Mouse (Mus musculus): ENCODE data around the gene Nap1l4. TPM values are rescaled to one million over a fixed set of nuclear protein-coding genes. Genes with fewer than 3 reads are reported as not detected.
A peak's percentile ranks its signal among the peaks of the same experiment; 100 is the strongest.

Nap1l4 gene
- polyA plus RNA-seq (2014; fragmentation: Nextera tagmentation; extraction: Ambion mirVana), result 107 and 113 TPM in 2 replicates

- no peaks in the 10 kb centered on the region for H3K27me3 ChIP-seq (replicated peaks; ENCODE audit: control insufficient read depth, insufficient read depth, low read length)
- H3K4me2 ChIP-seq (ENCODE audit: low read depth, low read length), result peak within 1 kb of the TSS; percentile 90
- H3K4me1 ChIP-seq (ENCODE audit: control insufficient read depth, insufficient read depth, low read length), result peaks cover 14% of the 10 kb centered on the region
- H3K9me3 ChIP-seq (ENCODE audit: control insufficient read depth, low read length), result no peaks in the 10 kb centered on the region
- peak; percentile 100 for DNase-seq (ENCODE audit: low spot score)
- H3K4me3 ChIP-seq (ENCODE audit: low read depth, low read length), result peak within 1 kb of the TSS; percentile 80
- H3K9ac ChIP-seq (ENCODE audit: low read depth, low read length), result peak within 1 kb of the TSS; percentile 95
- peak within 1 kb of the TSS; percentile 93 for H3K27ac ChIP-seq (replicated peaks; ENCODE audit: low read depth, low read length)
- 2% methylated on average over 38 of the region's 43 CpGs for WGBS
- peak; percentile 99 for ATAC-seq (ENCODE audit: low read depth)
- peaks cover 7% of the 10 kb centered on the region; the same call in 1 of the 2 replicates for H3K36me3 ChIP-seq (ENCODE audit: control insufficient read depth, insufficient read depth, low read length)
Observed at GRCm38 (mm10) chr7:143548976-143549457, at the start of gene Nap1l4. Gene Nap1l4 (minus strand): TSS chr7:143549106.

DNA sequence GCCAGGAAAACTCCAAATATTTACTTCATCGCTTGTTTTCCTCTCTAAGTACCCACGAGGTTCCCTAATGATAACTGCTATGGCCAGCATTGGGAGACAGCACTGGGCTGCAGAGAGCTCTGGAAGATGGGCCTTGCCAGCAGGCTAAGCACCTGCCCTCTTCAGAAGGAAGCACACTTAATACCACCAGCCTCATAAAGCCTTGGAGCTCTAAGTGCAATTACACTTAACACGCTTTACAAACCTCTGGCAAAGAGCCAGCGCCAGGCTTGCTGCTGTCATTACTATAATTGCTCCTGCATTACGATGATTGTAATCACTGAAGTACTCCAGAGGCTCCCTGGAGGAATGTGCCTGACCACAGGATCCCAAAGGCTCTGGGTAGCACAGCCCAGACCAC lies 46.0 kb upstream of the Nap1l4 start:
- Histone ChIP-seq H3K4me1 (ENCODE audit: control insufficient read depth, insufficient read depth, low read length) (peaks cover 8% of the 10 kb centered on the region), H3K27me3 (replicated peaks; ENCODE audit: control insufficient read depth, insufficient read depth, low read length) (no peaks in the 10 kb centered on the region), H3K27ac (replicated peaks; ENCODE audit: low read depth, low read length) (no peak overlapping the region), H3K36me3 (ENCODE audit: control insufficient read depth, insufficient read depth, low read length) (peaks cover 28% of the 10 kb centered on the region; the same call in 1 of the 2 replicates), H3K9me3 (ENCODE audit: control insufficient read depth, low read length) (no peaks in the 10 kb centered on the region), H3K9ac (ENCODE audit: low read depth, low read length) (no peak overlapping the region), H3K4me2 (ENCODE audit: low read depth, low read length) (no peak overlapping the region), H3K4me3 (ENCODE audit: low read depth, low read length) (no peak overlapping the region)
- WGBS, result 62% methylated on average over 5 of the region's 5 CpGs
- peak; percentile 86 for DNase-seq (ENCODE audit: low spot score)
- peak; percentile 54 for ATAC-seq (ENCODE audit: low read depth)

DNA sequence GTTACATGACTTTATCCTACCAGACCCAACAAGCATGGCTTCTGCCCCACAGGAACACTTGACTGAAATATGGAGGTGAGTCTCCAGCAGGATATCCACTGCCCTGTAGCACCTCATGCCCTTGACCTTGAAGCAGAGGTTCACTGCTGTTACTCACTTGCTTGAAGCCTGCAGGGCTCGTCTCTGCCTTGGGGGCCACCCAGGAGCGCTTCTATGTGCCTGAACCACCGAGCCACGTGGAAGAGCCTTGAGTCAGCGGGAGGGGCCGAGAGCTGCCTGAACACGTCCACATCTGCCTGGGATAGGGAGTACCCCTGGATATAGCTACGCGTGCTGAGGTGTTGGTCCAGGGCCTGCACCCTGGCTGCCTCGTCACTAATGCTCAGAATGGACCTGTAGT lies 43.3 kb upstream of the Nap1l4 start:
- H3K4me1 ChIP-seq (ENCODE audit: control insufficient read depth, insufficient read depth, low read length), result no peaks in the 10 kb centered on the region
- WGBS, result 87% methylated on average over 10 of the region's 10 CpGs
- DNase-seq (ENCODE audit: low spot score), result peak; percentile 16
- no peak overlapping the region for H3K9ac ChIP-seq (ENCODE audit: low read depth, low read length)
- H3K27me3 ChIP-seq (replicated peaks; ENCODE audit: control insufficient read depth, insufficient read depth, low read length), result no peaks in the 10 kb centered on the region
- no peaks in the 10 kb centered on the region for H3K9me3 ChIP-seq (ENCODE audit: control insufficient read depth, low read length)
- no peak overlapping the region for H3K4me3 ChIP-seq (ENCODE audit: low read depth, low read length)
- no peak overlapping the region for H3K4me2 ChIP-seq (ENCODE audit: low read depth, low read length)
- H3K36me3 ChIP-seq (ENCODE audit: control insufficient read depth, insufficient read depth, low read length), result peaks cover 43% of the 10 kb centered on the region
- 0 out of 2 replicates have a peak, but pooled peaks have one; percentile 30 for ATAC-seq (ENCODE audit: low read depth)
- H3K27ac ChIP-seq (replicated peaks; ENCODE audit: low read depth, low read length), result no peak overlapping the region

DNA sequence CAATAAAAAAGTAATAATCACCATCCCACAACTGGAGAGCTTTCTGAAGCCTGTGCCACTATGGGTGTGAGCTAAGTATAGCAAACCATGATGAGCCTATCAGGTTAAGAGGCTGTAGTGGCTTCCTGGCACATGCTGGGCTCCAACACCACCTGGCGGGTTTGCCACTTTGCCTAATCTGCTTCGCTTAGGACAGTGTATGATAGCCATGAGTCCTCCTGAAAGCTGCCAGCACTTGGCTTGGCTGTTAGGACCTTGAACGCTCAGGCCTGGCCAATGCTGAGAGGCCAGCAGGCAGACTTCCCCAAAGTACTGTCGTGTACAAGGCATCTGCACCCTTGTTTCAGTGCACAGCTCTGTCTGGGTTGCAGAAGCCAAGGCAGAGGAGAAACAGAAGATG lies 39.1 kb upstream of the Nap1l4 start:
- ATAC-seq (ENCODE audit: low read depth), result no peak
- WGBS, result 91% methylated on average over 4 of the region's 4 CpGs
- Histone ChIP-seq H3K9ac (ENCODE audit: low read depth, low read length) (no peak overlapping the region), H3K36me3 (ENCODE audit: control insufficient read depth, insufficient read depth, low read length) (peaks cover 74% of the 10 kb centered on the region), H3K9me3 (ENCODE audit: control insufficient read depth, low read length) (no peaks in the 10 kb centered on the region), H3K27ac (replicated peaks; ENCODE audit: low read depth, low read length) (no peak overlapping the region), H3K27me3 (replicated peaks; ENCODE audit: control insufficient read depth, insufficient read depth, low read length) (no peaks in the 10 kb centered on the region), H3K4me1 (ENCODE audit: control insufficient read depth, insufficient read depth, low read length) (no peaks in the 10 kb centered on the region), H3K4me2 (ENCODE audit: low read depth, low read length) (no peak overlapping the region), H3K4me3 (ENCODE audit: low read depth, low read length) (no peak overlapping the region)
- DNase-seq (ENCODE audit: low spot score), result no peak

DNA sequence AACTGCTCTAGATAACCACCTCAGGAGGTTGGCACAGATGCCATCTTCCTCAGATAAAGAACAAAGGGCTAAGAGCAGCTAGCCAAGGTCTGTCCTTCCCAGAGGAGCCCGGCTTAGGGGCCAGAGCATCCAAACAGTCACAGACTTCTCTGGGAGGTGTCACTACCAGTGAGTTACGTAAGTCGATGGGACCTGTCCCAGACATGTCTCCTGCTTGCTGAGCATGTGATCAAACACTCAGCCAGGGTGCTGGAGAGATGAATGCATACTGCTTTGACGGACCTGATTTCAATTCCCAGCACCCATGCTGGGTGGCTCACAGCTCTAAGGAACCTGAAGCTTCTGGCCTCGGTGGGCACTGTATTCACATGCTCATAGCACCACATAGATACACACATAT lies 38.7 kb upstream of the Nap1l4 start:
- Histone ChIP-seq H3K4me1 (ENCODE audit: control insufficient read depth, insufficient read depth, low read length) (no peaks in the 10 kb centered on the region), H3K9ac (ENCODE audit: low read depth, low read length) (no peak overlapping the region), H3K27me3 (replicated peaks; ENCODE audit: control insufficient read depth, insufficient read depth, low read length) (no peaks in the 10 kb centered on the region), H3K27ac (replicated peaks; ENCODE audit: low read depth, low read length) (no peak overlapping the region), H3K4me2 (ENCODE audit: low read depth, low read length) (no peak overlapping the region), H3K9me3 (ENCODE audit: control insufficient read depth, low read length) (no peaks in the 10 kb centered on the region), H3K4me3 (ENCODE audit: low read depth, low read length) (no peak overlapping the region), H3K36me3 (ENCODE audit: control insufficient read depth, insufficient read depth, low read length) (peaks cover 74% of the 10 kb centered on the region)
- ATAC-seq (ENCODE audit: low read depth), result no peak
- 82% methylated on average over 5 of the region's 5 CpGs for WGBS
- no peak for DNase-seq (ENCODE audit: low spot score)

GRCm38 (mm10) chr7:143583956-143584355 lies 35.0 kb upstream of the Nap1l4 start:
- Histone ChIP-seq H3K9me3 (ENCODE audit: control insufficient read depth, low read length) (no peaks in the 10 kb centered on the region), H3K4me1 (ENCODE audit: control insufficient read depth, insufficient read depth, low read length) (no peaks in the 10 kb centered on the region), H3K27me3 (replicated peaks; ENCODE audit: control insufficient read depth, insufficient read depth, low read length) (no peaks in the 10 kb centered on the region), H3K9ac (ENCODE audit: low read depth, low read length) (no peak overlapping the region), H3K36me3 (ENCODE audit: control insufficient read depth, insufficient read depth, low read length) (peaks cover 83% of the 10 kb centered on the region), H3K4me2 (ENCODE audit: low read depth, low read length) (no peak overlapping the region), H3K27ac (replicated peaks; ENCODE audit: low read depth, low read length) (no peak overlapping the region), H3K4me3 (ENCODE audit: low read depth, low read length) (no peak overlapping the region)
- WGBS, result 26% methylated on average over 3 of the region's 3 CpGs
- no peak for ATAC-seq (ENCODE audit: low read depth)
- peak; percentile 37 for DNase-seq (ENCODE audit: low spot score)

DNA sequence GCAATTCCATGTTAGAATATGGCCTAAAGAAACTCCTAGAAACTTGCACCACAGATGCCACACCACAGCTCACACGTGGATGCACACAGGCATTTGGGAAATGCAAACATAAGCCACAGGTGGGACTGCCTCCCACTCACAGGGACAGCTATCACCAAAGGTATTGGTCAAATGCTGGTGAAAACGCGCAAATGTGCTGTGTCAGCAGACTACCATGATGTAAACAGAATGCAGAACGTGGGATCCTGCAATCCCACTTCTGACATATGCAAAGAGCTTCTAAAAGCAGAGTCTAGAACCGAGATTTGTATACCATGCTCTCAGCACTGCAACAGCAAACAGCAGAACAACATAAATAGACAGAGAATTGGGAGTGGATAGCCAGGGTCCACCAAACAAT lies 34.1 kb upstream of the Nap1l4 start:
- Histone ChIP-seq H3K27ac (replicated peaks; ENCODE audit: low read depth, low read length) (no peak overlapping the region), H3K4me2 (ENCODE audit: low read depth, low read length) (no peak overlapping the region), H3K9ac (ENCODE audit: low read depth, low read length) (no peak overlapping the region), H3K4me3 (ENCODE audit: low read depth, low read length) (no peak overlapping the region), H3K4me1 (ENCODE audit: control insufficient read depth, insufficient read depth, low read length) (no peaks in the 10 kb centered on the region), H3K27me3 (replicated peaks; ENCODE audit: control insufficient read depth, insufficient read depth, low read length) (no peaks in the 10 kb centered on the region), H3K9me3 (ENCODE audit: control insufficient read depth, low read length) (no peaks in the 10 kb centered on the region), H3K36me3 (ENCODE audit: control insufficient read depth, insufficient read depth, low read length) (peaks cover 84% of the 10 kb centered on the region)
- 92% methylated on average over 5 of the region's 5 CpGs for WGBS
- DNase-seq (ENCODE audit: low spot score), result no peak
- no peak for ATAC-seq (ENCODE audit: low read depth)

DNA sequence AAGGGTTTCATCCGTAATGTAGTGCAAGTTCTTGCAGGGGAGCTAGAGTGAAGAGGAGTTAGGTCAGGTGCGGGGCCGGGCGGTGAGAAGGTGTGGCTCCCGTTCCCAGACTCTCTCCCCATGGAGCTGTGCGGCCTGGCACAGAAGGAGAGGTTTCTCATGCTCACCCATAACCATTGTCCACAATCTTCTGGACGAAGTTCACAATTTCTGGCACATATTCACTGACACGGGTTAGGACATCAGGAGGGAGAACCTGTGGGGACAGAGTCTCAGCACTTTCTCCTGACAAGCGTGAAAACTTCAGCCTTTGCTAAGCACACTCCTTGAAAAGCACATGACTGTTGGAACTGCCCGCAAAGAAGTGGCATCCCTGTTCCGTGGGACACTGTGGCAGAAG lies 26.8 kb upstream of the Nap1l4 start:
- no peaks in the 10 kb centered on the region for H3K9me3 ChIP-seq (ENCODE audit: control insufficient read depth, low read length)
- no peak overlapping the region for H3K4me2 ChIP-seq (ENCODE audit: low read depth, low read length)
- no peaks in the 10 kb centered on the region for H3K27me3 ChIP-seq (replicated peaks; ENCODE audit: control insufficient read depth, insufficient read depth, low read length)
- H3K4me3 ChIP-seq (ENCODE audit: low read depth, low read length), result no peak overlapping the region
- H3K9ac ChIP-seq (ENCODE audit: low read depth, low read length), result no peak overlapping the region
- no peak for ATAC-seq (ENCODE audit: low read depth)
- peaks cover 92% of the 10 kb centered on the region for H3K36me3 ChIP-seq (ENCODE audit: control insufficient read depth, insufficient read depth, low read length)
- 90% methylated on average over 11 of the region's 11 CpGs for WGBS
- DNase-seq (ENCODE audit: low spot score), result no peak
- H3K4me1 ChIP-seq (ENCODE audit: control insufficient read depth, insufficient read depth, low read length), result no peaks in the 10 kb centered on the region
- no peak overlapping the region for H3K27ac ChIP-seq (replicated peaks; ENCODE audit: low read depth, low read length)

DNA sequence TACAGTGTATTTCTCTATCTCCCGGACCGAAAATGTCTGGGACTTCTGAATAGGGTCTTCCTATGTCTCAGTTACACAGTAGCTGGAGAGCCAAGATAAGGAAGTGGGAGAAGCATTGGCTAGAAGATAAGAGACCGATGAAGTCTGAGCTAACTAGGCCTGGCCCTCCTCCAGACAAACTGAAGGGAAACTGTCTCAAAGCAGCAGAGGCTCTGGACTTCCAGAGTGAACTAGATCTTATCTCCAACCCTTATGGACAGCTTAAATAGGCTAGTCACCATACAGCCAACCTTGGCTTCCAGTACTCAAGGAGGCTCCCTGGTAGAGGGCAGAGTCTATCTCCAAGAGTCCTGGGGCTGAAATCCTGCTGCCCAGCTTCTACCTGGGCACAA lies 16.7 kb upstream of the Nap1l4 start:
- DNase-seq (ENCODE audit: low spot score), result no peak
- WGBS, result 91% methylated on average over 3 of the region's 3 CpGs
- Histone ChIP-seq H3K9me3 (ENCODE audit: control insufficient read depth, low read length) (no peaks in the 10 kb centered on the region), H3K4me3 (ENCODE audit: low read depth, low read length) (no peak overlapping the region), H3K9ac (ENCODE audit: low read depth, low read length) (no peak overlapping the region), H3K4me1 (ENCODE audit: control insufficient read depth, insufficient read depth, low read length) (no peaks in the 10 kb centered on the region), H3K27me3 (replicated peaks; ENCODE audit: control insufficient read depth, insufficient read depth, low read length) (no peaks in the 10 kb centered on the region), H3K27ac (replicated peaks; ENCODE audit: low read depth, low read length) (no peak overlapping the region), H3K36me3 (ENCODE audit: control insufficient read depth, insufficient read depth, low read length) (peaks cover 96% of the 10 kb centered on the region), H3K4me2 (ENCODE audit: low read depth, low read length) (no peak overlapping the region)
- ATAC-seq (ENCODE audit: low read depth), result no peak
